Mouse (Mus musculus): Measurements from ENCODE around the gene Dgkb. TPM values are rescaled to one million over a fixed set of nuclear protein-coding genes. Genes with fewer than 3 reads are reported as not detected.

Gene Dgkb
- polyA plus RNA-seq, 1 experiment from 2014 or later: 3.5 TPM

DNA sequence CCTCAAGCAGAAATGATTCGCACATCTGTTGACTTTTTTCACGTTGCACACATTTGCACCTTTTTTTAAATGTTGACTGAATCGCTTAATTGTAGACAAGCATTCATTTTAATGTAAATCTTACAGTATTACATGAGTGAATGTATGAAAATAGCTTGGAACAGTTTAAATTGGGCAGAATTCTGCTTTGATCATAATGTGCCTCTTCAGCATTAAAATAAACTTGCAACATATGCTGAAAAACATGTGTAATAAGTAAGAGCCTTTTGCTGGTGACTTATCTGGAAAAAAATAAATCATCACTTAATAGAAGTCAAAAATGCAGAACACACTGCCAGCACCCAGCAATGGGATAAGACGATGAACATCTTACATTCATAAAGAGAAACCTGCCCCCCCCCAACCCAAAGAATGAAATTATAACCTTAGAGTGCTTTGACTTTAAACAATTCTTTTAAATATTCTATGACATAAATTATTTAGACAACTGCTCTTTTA lies 768.9 kb downstream of the Dgkb start:
- no peaks in the 10 kb centered on the region for H3K4me1 ChIP-seq (ENCODE audit: insufficient read depth)
- no peak overlapping the region for H3K4me3 ChIP-seq (ENCODE audit: low read depth, low read length)
- no peaks in the 10 kb centered on the region for H3K9me3 ChIP-seq (ENCODE audit: low read depth, low read length)
- H3K36me3 ChIP-seq (ENCODE audit: insufficient read depth): no peaks in the 10 kb centered on the region
- H3K9ac ChIP-seq: no peak overlapping the region
- no peak overlapping the region for H3K27ac ChIP-seq (ENCODE audit: low read depth)
- 30% methylated on average over 4 of the region's 4 CpGs for WGBS
- ATAC-seq (ENCODE audit: insufficient read depth): peak; percentile 88
- no peak overlapping the region for H3K4me2 ChIP-seq
- TF ChIP-seq CTCF (IDR thresholded peaks at IDR 0.05; ENCODE audit: low read depth): no peak
- DNase-seq: peak; percentile 72
- no peaks in the 10 kb centered on the region for H3K27me3 ChIP-seq (ENCODE audit: insufficient read depth, low read length)

DNA sequence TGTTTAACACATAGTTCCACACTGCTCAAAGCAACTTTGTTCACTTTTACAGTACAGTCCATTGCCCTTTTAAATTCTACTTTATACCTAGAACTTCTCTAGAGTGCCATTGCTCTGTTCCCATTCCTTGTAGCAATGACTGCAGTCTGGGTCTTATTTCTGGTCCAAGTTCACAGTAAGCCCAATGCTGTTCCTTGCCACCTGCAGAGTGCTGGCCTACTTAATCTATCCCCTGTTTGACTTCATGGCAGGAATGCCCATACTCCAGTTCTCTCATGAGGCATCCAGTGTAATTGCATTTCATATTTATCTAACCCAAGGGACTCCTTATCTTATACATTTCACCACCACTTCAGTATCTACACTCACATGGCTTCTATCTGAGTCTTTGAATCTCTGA lies 772.4 kb downstream of the Dgkb start:
- no peak overlapping the region for H3K4me2 ChIP-seq
- no peak for TF ChIP-seq CTCF (IDR thresholded peaks at IDR 0.05; ENCODE audit: low read depth)
- DNase-seq (no peak), ATAC-seq (ENCODE audit: insufficient read depth) (no peak)
- H3K9me3 ChIP-seq (ENCODE audit: low read depth, low read length): no peaks in the 10 kb centered on the region
- no peaks in the 10 kb centered on the region for H3K27me3 ChIP-seq (ENCODE audit: insufficient read depth, low read length)
- no peak overlapping the region for H3K9ac ChIP-seq
- no peak overlapping the region for H3K4me3 ChIP-seq (ENCODE audit: low read depth, low read length)
- no peaks in the 10 kb centered on the region for H3K4me1 ChIP-seq (ENCODE audit: insufficient read depth)
- no peaks in the 10 kb centered on the region for H3K36me3 ChIP-seq (ENCODE audit: insufficient read depth)
- no peak overlapping the region for H3K27ac ChIP-seq (ENCODE audit: low read depth)

DNA sequence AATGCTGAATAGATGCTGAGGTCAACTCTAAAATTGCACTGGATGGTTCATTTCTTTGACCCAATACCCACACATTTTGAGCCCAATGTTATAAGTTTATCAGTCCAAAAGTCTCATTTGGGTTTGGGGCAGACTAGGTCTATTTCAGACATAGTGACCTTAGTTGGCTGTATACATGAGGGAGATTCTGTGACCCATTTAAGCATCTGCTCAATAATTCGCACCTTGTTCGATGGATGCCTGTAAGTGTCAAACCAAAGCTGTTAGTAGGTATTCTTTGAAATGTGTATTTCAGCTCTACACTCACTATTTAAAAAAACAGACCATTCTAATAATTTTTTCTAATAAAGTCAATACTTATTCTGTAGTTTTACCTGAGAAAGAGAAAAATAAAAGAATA lies 776.1 kb downstream of the Dgkb start:
- Histone ChIP-seq H3K4me2 (no peak overlapping the region), H3K4me3 (ENCODE audit: low read depth, low read length) (no peak overlapping the region), H3K36me3 (ENCODE audit: insufficient read depth) (no peaks in the 10 kb centered on the region), H3K27ac (ENCODE audit: low read depth) (no peak overlapping the region), H3K4me1 (ENCODE audit: insufficient read depth) (no peaks in the 10 kb centered on the region), H3K9me3 (ENCODE audit: low read depth, low read length) (no peaks in the 10 kb centered on the region), H3K27me3 (ENCODE audit: insufficient read depth, low read length) (no peaks in the 10 kb centered on the region), H3K9ac (no peak overlapping the region)
- TF ChIP-seq CTCF (IDR thresholded peaks at IDR 0.05; ENCODE audit: low read depth): no peak
- WGBS: 96% methylated on average over 2 of the region's 2 CpGs
- DNase-seq: no peak
- ATAC-seq (ENCODE audit: insufficient read depth): no peak

DNA sequence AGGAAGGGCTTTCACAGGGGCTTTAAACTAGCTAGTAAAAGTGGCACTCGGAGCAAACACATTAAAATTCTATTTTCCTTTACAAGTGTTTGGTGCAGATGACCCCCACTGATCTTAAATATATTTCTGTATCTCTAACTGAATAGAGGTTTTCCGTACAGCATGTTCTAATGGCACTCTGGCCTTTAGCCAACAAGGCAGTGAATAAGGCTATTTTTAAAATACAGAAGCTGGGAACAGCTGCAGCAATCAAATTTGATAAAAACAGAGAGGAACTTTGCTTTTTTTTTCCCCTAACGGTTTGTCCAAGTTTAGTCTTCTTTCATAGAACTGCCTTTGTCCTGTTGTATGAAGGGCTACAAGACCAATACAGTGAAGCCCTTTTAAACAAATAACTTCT lies 776.5 kb downstream of the Dgkb start:
- DNase-seq (peak; percentile 82), ATAC-seq (ENCODE audit: insufficient read depth) (no peak)
- no peak for TF ChIP-seq CTCF (IDR thresholded peaks at IDR 0.05; ENCODE audit: low read depth)
- WGBS: 30% methylated on average over 3 of the region's 3 CpGs
- Histone ChIP-seq H3K27me3 (ENCODE audit: insufficient read depth, low read length) (no peaks in the 10 kb centered on the region), H3K27ac (ENCODE audit: low read depth) (no peak overlapping the region), H3K36me3 (ENCODE audit: insufficient read depth) (no peaks in the 10 kb centered on the region), H3K4me2 (no peak overlapping the region), H3K9ac (no peak overlapping the region), H3K4me3 (ENCODE audit: low read depth, low read length) (no peak overlapping the region), H3K9me3 (ENCODE audit: low read depth, low read length) (no peaks in the 10 kb centered on the region), H3K4me1 (ENCODE audit: insufficient read depth) (no peaks in the 10 kb centered on the region)

DNA sequence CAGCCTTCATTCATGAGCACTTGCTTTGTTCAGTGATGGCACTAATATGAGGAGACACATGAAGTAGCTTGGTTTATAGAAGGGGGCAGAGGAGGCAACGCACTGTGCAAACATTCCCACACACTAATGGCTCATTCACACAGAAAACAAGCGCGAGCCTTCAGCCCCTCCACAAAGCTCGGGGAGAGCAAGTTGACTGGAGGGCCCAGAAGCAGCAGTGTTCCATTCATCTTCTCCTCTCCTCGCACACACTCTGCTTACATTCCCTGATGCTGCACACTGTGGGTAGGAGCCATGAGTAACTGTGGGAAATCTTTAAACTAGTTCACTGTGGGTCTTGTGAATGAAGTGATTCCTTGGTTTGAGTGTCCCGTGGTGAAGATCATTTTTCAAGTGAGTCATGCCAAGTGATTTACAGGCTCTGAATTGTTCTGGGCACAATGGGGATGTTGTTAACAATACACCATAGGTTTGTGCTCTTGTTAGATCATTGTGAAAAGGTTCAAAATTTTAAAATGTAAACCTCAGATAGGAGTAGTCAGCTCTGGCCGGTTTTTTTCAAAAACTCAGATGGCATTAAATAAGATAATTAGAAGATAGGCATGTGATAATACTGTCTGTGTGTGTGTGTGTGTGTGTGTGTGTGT lies 779.0 kb downstream of the Dgkb start:
- H3K9me3 ChIP-seq (ENCODE audit: low read depth, low read length): no peaks in the 10 kb centered on the region
- no peaks in the 10 kb centered on the region for H3K36me3 ChIP-seq (ENCODE audit: insufficient read depth)
- H3K4me2 ChIP-seq: no peak overlapping the region
- H3K4me1 ChIP-seq (ENCODE audit: insufficient read depth): no peaks in the 10 kb centered on the region
- ATAC-seq (ENCODE audit: insufficient read depth) (no peak), DNase-seq (no peak)
- no peak overlapping the region for H3K9ac ChIP-seq
- no peaks in the 10 kb centered on the region for H3K27me3 ChIP-seq (ENCODE audit: insufficient read depth, low read length)
- WGBS: 38% methylated on average over 7 of the region's 7 CpGs
- TF ChIP-seq CTCF (IDR thresholded peaks at IDR 0.05; ENCODE audit: low read depth): no peak
- no peak overlapping the region for H3K4me3 ChIP-seq (ENCODE audit: low read depth, low read length)
- H3K27ac ChIP-seq (ENCODE audit: low read depth): no peak overlapping the region

DNA sequence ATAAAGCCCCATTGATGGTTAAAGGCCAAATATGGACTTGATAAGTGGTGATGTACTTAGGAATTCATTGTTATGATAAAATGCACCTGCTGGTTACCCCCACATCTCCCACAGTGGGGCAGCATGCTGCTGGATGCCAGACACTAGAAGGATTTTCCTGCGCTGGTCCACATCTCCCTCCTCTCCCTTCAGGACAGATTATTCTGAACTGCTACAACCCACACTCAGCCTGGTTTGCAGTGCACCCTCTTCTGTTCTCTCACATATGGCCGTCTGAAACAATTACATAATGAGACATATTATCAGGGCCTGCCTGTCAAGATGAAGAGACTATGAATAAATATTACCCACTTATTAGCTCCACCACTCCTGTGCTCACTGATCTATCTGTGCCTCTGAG lies 780.6 kb downstream of the Dgkb start:
- Histone ChIP-seq H3K4me3 (ENCODE audit: low read depth, low read length) (no peak overlapping the region), H3K36me3 (ENCODE audit: insufficient read depth) (no peaks in the 10 kb centered on the region), H3K27me3 (ENCODE audit: insufficient read depth, low read length) (no peaks in the 10 kb centered on the region), H3K27ac (ENCODE audit: low read depth) (no peak overlapping the region), H3K9me3 (ENCODE audit: low read depth, low read length) (no peaks in the 10 kb centered on the region), H3K9ac (no peak overlapping the region), H3K4me1 (ENCODE audit: insufficient read depth) (no peaks in the 10 kb centered on the region), H3K4me2 (no peak overlapping the region)
- TF ChIP-seq CTCF (IDR thresholded peaks at IDR 0.05; ENCODE audit: low read depth): no peak
- DNase-seq (no peak), ATAC-seq (ENCODE audit: insufficient read depth) (no peak)
- WGBS: 31% methylated on average over 2 of the region's 2 CpGs

DNA sequence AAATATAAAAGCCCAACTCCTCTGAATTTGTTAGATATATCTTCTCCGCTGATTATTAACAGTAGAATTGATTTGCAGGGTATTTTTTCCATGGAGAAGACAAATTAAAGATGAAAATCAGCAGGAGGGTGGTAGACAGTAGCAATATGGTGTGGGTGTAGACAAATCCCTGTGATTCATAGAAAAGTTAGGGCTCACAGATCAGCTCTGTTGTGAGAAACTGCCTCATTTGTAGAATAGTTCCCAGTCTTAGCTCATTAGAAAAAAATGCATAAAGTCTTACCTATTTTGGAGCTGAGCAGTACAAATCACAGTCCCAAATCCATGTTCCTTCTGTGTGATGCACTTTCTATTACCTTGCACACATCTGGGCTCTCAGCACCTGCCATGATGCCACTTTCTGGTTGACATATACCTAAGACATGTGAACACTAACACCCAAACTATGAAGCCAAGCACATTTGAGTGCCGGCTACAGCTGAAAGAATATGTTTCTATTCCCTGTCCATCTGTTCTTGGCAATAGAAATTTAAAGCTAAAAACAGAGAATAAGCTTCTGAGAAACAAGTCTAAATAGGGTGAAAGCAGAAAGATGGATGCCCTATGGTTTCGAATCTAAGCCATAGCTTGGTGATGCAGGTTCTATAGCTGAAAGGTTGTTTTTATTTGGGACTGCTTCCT lies 782.8 kb downstream of the Dgkb start:
- Histone ChIP-seq H3K36me3 (ENCODE audit: insufficient read depth) (no peaks in the 10 kb centered on the region), H3K27ac (ENCODE audit: low read depth) (no peak overlapping the region), H3K4me2 (no peak overlapping the region), H3K9me3 (ENCODE audit: low read depth, low read length) (no peaks in the 10 kb centered on the region), H3K27me3 (ENCODE audit: insufficient read depth, low read length) (no peaks in the 10 kb centered on the region), H3K9ac (no peak overlapping the region), H3K4me3 (ENCODE audit: low read depth, low read length) (no peak overlapping the region), H3K4me1 (ENCODE audit: insufficient read depth) (no peaks in the 10 kb centered on the region)
- no peak for TF ChIP-seq CTCF (IDR thresholded peaks at IDR 0.05; ENCODE audit: low read depth)
- DNase-seq (no peak), ATAC-seq (ENCODE audit: insufficient read depth) (no peak)
- 91% methylated on average over 3 of the region's 3 CpGs for WGBS

Measured in lung, embryonic 14.5 days (tissue).